Mouse (Mus musculus) heart, embryonic 16.5 days (tissue): Measurements from ENCODE around the gene Kiss1. TPM values are rescaled to one million over a fixed set of nuclear protein-coding genes. Genes with fewer than 3 reads are reported as not detected.

Experiments
- ATAC-seq: fragments of 200-750 bp; cut with Nextera tagmentation; replicated peaks from 2 replicates; pipeline ENCODE4 v1.8.0; 2017; ENCODE audit warnings: moderate number of reproducible peaks; ENCODE audit not compliant: insufficient read depth, low FRiP score; ENCODE audit errors: extremely low read depth
- H3K27ac ChIP-seq: fragments of 300-500 bp; sonication (generic); 2 replicates; pipeline ENCODE4 v1.5.1; 2014; ENCODE audit warnings: mild to moderate bottlenecking, low read length, control low read depth, moderate library complexity
- H3K27me3 ChIP-seq: fragments of 300-500 bp; sonication (generic); 2 replicates; pipeline ENCODE4 v1.6.1; 2014; ENCODE audit warnings: low read length, mixed read lengths; ENCODE audit not compliant: control insufficient read depth, insufficient read depth
- H3K36me3 ChIP-seq: fragments of 300-500 bp; sonication (generic); 2 replicates; pipeline ENCODE4 v1.6.1; 2014; ENCODE audit not compliant: control insufficient read depth, insufficient read depth
- H3K4me1 ChIP-seq: fragments of 300-500 bp; sonication (generic); 2 replicates; pipeline ENCODE4 v1.6.1; 2014; ENCODE audit warnings: low read length, mixed read lengths; ENCODE audit not compliant: control insufficient read depth, insufficient read depth
- H3K4me2 ChIP-seq: fragments of 300-500 bp; sonication (generic); 2 replicates; pipeline ENCODE4 v1.6.1; 2014; ENCODE audit warnings: low read depth, mild to moderate bottlenecking, control low read depth, low read length
- H3K4me3 ChIP-seq: fragments of 300-500 bp; sonication (generic); 2 replicates; pipeline ENCODE4 v1.5.1; 2014; ENCODE audit warnings: mild to moderate bottlenecking, control low read depth, low read length
- H3K9ac ChIP-seq: fragments of 300-500 bp; sonication (generic); 2 replicates; pipeline ENCODE4 v1.6.1; 2014; ENCODE audit warnings: low read length, control low read depth
- H3K9me3 ChIP-seq: fragments of 300-500 bp; sonication (generic); replicated peaks from 2 replicates; pipeline ENCODE4 v1.6.1; 2016; ENCODE audit warnings: low read length; ENCODE audit not compliant: control insufficient read depth
- WGBS: fragments of 180-500 bp; shearing (Covaris S2); extraction: QIAGEN DNeasy Blood & Tissue Kit; methylation state at CpG from one replicate; pipeline ENCODE4 v1.1.7; 2014; 5-methylcytosine and 5-hydroxymethylcytosine counted together
- polyA plus RNA-seq: library from polyadenylated mRNA; unstranded; fragments of >200 nt; fragmentation: Nextera tagmentation; extraction: Ambion mirVana; gene quantifications from 2 replicates; pipeline ENCODE4 v1.2.1, GENCODE M21; 2015

Kiss1 gene
- polyA plus RNA-seq, result not detected in 2 replicates

DNA sequence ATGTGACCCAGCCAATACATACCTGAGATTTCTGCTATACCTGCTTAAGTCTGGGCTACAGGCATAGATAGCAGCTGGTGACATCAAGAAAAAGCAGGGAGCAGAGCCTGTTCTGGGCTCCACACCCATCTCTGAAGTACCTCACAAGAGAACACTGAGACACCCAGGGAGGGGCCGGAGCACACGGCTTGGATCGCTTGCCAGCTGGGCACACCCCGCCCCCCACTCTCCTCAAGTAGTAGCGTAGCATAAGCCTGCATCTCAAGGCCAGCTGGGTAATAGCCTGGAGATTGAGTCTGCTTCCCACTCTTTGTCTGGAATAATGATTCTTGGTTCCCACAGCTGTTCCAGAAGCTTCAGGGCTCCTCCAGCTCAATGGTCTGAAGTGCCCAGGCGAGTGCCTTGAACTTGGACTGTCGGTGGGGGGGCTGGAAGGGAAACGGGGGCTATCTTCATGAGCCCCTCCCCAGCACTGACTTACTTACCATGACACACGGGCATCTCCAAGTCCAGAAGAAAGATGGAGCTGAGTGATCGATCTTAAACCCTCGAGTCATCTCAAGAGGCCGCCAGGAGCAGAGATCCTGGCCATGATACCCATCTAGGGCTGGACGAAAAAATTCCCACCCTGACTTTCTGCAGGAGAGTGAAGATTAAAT, at the start of gene Kiss1:
TSS of gene Kiss1 (plus strand) at position 609 of the 659 bp plus-strand sequence.
- H3K4me3 ChIP-seq, result no peak within 1 kb of the TSS
- no peak within 1 kb of the TSS for H3K4me2 ChIP-seq
- WGBS, result 75% methylated on average over 13 of the region's 13 CpGs
- no peaks in the 10 kb centered on the region for H3K27me3 ChIP-seq
- no peak within 1 kb of the TSS for H3K9ac ChIP-seq
- ATAC-seq, result no peak
- no peak within 1 kb of the TSS for H3K27ac ChIP-seq
- 0 out of 2 replicates have a peak, but pooled peaks cover 3% of the 10 kb centered on the region for H3K9me3 ChIP-seq
- H3K4me1 ChIP-seq, result no peaks in the 10 kb centered on the region
- H3K36me3 ChIP-seq, result no peaks in the 10 kb centered on the region

DNA sequence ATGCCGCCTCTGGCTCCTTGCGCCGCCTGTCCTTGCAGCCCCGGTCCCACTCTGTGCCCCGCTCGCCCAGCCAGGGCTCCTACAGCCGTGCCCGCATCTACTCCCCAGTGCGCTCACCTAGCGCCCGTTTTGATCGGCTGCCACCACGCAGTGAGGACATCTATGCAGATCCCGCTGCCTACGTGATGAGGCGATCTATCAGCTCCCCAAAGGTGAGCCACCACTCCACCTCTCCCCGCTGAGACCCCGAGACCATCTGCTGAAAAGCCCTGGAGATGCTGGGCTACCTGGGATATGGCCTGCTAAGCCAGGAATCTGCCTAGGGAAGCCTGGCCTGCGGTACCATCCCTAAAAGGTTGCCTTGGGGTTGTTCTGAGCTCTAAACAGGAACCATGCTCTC, 47.5 kb upstream of the Kiss1 start:
- ATAC-seq, result no peak
- no peak overlapping the region for H3K9ac ChIP-seq
- H3K9me3 ChIP-seq, result no peaks in the 10 kb centered on the region
- WGBS, result 95% methylated on average over 19 of the region's 19 CpGs
- H3K27ac ChIP-seq, result no peak overlapping the region
- no peak overlapping the region for H3K4me3 ChIP-seq
- peaks cover 14% of the 10 kb centered on the region for H3K36me3 ChIP-seq
- peaks cover 7% of the 10 kb centered on the region; the same call in 1 of the 2 replicates for H3K4me1 ChIP-seq
- H3K4me2 ChIP-seq, result no peak overlapping the region
- H3K27me3 ChIP-seq, result no peaks in the 10 kb centered on the region

DNA sequence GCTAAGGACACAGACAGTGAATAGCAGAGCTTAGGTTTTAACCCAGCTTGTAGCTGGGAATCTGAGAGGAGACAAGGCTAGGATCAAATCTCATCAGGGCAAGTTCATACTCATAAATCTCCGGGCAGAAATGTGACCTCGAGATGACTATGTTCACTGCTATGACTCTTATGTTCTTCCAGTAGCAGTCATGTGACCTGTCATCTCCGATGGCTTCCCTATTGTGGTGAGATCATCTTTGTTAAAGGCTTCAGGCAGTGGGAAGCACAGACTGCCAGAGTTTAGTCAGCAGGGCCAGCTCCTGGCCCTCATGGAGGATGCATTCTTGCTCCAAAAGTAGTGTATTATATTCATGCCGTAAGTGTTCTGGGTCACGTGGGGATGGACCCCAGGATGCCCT, 44.7 kb upstream of the Kiss1 start:
- H3K4me2 ChIP-seq, result no peak overlapping the region
- H3K27ac ChIP-seq, result no peak overlapping the region
- WGBS, result 46% methylated on average over 5 of the region's 5 CpGs

DNA sequence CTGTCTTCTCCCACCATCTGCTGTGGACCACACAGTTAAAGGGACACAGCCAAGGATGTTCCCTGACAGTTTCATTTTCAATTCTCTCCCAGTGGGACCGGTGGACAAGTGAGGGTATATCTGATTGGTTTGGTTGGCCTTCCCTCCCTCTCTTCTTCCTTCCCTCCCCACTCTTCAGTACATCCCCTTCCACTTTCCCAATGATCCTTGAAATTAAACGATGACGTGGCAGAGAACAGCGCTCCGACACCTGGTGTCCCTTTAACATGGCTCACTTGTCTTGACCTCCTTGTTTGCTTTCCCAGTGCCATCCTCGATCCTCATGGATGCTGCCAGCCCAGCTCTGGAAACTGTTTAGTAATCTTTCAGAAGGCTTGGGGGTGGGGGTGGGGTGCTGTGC, 43.1 kb upstream of the Kiss1 start:
- no peak overlapping the region for H3K27ac ChIP-seq
- H3K4me2 ChIP-seq, result no peak overlapping the region
- H3K36me3 ChIP-seq, result peaks cover 11% of the 10 kb centered on the region
- no peaks in the 10 kb centered on the region for H3K9me3 ChIP-seq
- H3K4me3 ChIP-seq, result no peak overlapping the region
- WGBS, result 84% methylated on average over 6 of the region's 6 CpGs
- no peak overlapping the region for H3K9ac ChIP-seq
- H3K4me1 ChIP-seq, result peaks cover 16% of the 10 kb centered on the region; the same call in 1 of the 2 replicates
- no peak for ATAC-seq
- no peaks in the 10 kb centered on the region for H3K27me3 ChIP-seq

More for the DNA sequence above, 44.7 kb upstream of the Kiss1 start:
- Histone ChIP-seq H3K4me1 (peaks cover 8% of the 10 kb centered on the region; the same call in 1 of the 2 replicates), H3K4me3 (no peak overlapping the region), H3K9me3 (no peaks in the 10 kb centered on the region), H3K36me3 (peaks cover 11% of the 10 kb centered on the region), H3K27me3 (no peaks in the 10 kb centered on the region), H3K9ac (no peak overlapping the region)
- no peak for ATAC-seq

DNA sequence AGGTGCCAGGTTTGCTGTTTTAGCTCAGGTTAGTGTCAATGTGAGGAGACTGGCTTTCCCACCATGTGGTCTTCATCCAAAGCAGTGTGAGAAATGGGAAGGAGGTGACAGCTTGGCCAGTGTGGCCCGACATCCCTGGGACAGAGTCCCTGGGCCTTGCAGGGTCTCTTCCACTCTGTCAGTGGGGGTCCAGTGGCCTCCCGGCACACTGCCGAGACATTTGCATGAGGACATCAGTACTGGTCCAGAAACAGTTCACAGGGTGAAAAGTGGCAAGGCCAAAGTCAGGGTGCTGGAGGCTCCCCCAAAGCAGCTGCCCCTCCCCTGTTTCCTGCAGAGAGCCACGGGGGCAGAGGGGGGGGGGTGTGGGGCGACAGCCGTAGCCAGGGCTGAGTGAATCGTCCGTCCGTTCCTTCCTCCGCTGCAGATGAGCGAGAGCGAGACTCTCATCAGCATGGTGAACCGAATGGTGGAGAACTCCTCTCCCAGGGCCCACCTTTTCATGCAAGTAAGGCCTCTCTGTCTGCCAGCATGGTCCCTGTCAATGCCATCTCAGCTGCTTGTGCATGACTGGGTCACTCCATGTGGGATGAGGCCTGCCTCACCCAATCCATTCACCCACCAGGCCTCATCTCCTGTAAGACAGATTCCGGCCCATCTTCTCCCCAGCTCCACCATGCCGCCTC, 42.6 kb upstream of the Kiss1 start:
- Histone ChIP-seq H3K9ac (no peak overlapping the region), H3K4me3 (no peak overlapping the region), H3K36me3 (peaks cover 7% of the 10 kb centered on the region; the same call in 1 of the 2 replicates), H3K27me3 (no peaks in the 10 kb centered on the region), H3K27ac (no peak overlapping the region), H3K9me3 (no peaks in the 10 kb centered on the region), H3K4me2 (no peak overlapping the region), H3K4me1 (peaks cover 20% of the 10 kb centered on the region)
- 66% methylated on average over 15 of the region's 15 CpGs for WGBS
- no peak for ATAC-seq

DNA sequence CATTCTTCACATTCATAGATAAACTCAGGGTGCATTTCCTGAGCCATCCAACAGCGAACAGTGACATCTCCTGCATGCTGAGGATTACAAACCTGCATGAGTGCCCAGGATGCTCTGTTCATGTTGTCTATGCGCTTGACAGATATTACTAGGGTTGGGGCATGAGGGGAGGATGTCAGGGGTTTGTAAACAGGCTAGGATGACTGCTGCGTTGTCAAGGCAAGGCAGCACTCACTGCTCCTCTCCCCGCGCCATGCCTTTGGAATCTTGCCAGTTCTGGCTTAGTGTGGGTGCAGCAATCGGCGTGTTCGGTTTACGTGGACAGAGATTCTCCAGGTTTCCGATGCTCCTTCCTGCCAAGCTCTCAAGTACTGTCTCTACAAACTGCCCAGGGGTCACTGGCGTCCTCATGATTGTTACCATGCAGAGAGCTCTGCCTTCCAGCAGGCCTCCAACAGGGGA, 42.0 kb upstream of the Kiss1 start:
- H3K9ac ChIP-seq, result no peak overlapping the region
- H3K27me3 ChIP-seq, result no peaks in the 10 kb centered on the region
- no peak overlapping the region for H3K4me3 ChIP-seq
- peaks cover 20% of the 10 kb centered on the region for H3K4me1 ChIP-seq
- no peak for ATAC-seq
- no peaks in the 10 kb centered on the region for H3K9me3 ChIP-seq
- peaks cover 4% of the 10 kb centered on the region; the same call in 1 of the 2 replicates for H3K36me3 ChIP-seq
- 57% methylated on average over 11 of the region's 11 CpGs for whole genome bisulfite sequencing
- H3K27ac ChIP-seq, result no peak overlapping the region
- H3K4me2 ChIP-seq, result no peak overlapping the region

DNA sequence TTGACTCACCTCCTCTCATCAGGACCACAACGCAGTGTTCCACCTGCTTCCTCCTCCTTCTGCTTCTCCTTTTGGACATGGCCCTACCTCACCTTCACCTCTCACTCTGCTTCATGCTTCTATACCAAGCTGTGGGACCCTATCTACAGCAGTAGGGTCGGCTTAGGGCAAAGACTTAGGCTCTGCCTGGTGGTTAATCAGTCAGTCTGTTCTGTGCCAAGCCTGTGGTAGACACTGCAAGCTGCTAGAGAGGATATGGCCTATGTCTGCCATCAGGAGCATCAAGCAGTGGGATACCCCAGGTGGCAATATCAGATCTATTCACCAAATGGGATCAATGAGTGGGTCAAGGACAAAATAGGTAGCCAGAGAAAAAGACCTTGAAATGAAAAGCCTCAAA, 41.1 kb upstream of the Kiss1 start:
- Histone ChIP-seq H3K4me2 (no peak overlapping the region), H3K4me3 (no peak overlapping the region), H3K27ac (no peak overlapping the region), H3K9me3 (no peaks in the 10 kb centered on the region), H3K27me3 (no peaks in the 10 kb centered on the region), H3K4me1 (peaks cover 20% of the 10 kb centered on the region), H3K36me3 (peaks cover 8% of the 10 kb centered on the region), H3K9ac (no peak overlapping the region)
- no peak for ATAC-seq
- 88% methylated on average over 2 of the region's 2 CpGs for WGBS

DNA sequence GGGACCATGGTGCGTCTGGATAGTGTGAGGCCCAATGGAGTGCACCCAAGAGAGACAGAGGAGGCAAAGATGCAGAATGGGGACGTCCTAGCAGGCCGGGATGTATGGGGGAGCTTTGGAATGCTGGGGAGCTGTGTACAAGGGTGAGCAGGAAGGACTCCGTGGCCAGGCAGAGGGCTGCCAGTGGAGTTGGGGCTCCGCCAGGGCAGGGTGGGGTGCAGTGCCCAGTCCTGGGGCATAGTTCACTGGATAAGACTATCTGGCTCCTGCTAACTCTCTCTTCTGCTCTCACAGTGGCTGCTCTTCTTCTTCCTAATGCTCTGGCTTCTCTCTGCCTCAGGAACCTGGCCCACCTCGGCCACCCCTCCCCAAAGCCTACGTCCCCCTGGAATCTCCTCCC, 35.8 kb upstream of the Kiss1 start:
- H3K36me3 ChIP-seq, result peaks cover 9% of the 10 kb centered on the region
- H3K9ac ChIP-seq, result no peak overlapping the region
- peaks cover 13% of the 10 kb centered on the region for H3K4me1 ChIP-seq
- no peak for ATAC-seq
- no peak overlapping the region for H3K4me2 ChIP-seq
- no peak overlapping the region for H3K4me3 ChIP-seq
- no peaks in the 10 kb centered on the region for H3K27me3 ChIP-seq
- H3K9me3 ChIP-seq, result no peaks in the 10 kb centered on the region
- WGBS, result 85% methylated on average over 7 of the region's 7 CpGs
- H3K27ac ChIP-seq, result no peak overlapping the region

DNA sequence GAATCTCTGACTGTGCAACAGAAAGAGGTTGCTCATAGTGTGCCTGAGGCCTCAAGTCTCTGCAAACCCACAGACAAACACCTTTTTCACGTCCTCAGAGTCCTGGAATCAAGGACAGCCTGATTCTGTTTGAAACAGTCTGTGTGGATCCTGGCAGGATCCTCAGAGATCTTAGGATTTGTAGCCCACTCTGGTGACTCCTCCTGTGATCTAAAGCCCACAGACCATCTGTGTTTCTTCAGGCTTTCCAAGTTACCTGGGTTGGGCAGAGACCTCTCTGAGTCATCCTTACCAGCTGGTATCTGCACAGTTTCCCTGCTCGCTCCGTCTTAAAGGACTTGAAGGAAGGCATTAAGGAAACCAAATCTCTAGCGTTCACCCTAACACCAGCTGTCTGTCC, 34.6 kb upstream of the Kiss1 start:
- no peaks in the 10 kb centered on the region for H3K27me3 ChIP-seq
- no peak for ATAC-seq
- no peak overlapping the region for H3K4me3 ChIP-seq
- no peak overlapping the region for H3K9ac ChIP-seq
- H3K9me3 ChIP-seq, result no peaks in the 10 kb centered on the region
- peaks cover 9% of the 10 kb centered on the region for H3K36me3 ChIP-seq
- WGBS, result 88% methylated on average over 4 of the region's 4 CpGs
- peaks cover 13% of the 10 kb centered on the region for H3K4me1 ChIP-seq
- H3K27ac ChIP-seq, result no peak overlapping the region
- no peak overlapping the region for H3K4me2 ChIP-seq
